Mouse (Mus musculus): ENCODE measurements around the gene Palmd.
A peak's percentile ranks its signal among the peaks of the same experiment; 100 is the strongest.

DNA sequence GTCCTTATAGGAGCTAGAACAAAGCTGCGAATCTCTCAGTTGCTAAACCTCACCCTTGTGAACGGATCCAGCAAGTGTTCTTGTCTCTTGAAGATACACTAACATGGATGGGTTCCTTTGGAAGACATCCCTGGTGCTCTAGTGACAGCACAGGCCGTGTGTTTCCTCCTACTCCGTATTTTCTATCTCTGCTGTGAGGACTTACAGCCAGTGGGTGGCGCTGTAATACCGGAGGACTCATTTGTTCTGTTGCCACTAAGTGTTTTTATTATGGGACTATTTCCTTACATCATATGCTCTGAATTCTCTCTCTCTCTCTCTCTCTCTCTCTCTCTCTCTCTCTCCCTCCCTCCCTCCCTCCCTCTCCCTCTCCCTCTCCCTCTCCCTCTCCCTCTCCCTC, 64.6 kb downstream of the Palmd start:
- TF ChIP-seq POLR2A (IDR thresholded peaks at IDR 0.05; ENCODE audit: low read depth, low read length) (no peak), CTCF (IDR thresholded peaks at IDR 0.05; ENCODE audit: extremely low read depth, insufficient read length, insufficient replicate concordance, low read depth, low read length) (peak; percentile 23; the same call in 1 of the 2 replicates)
